Mouse (Mus musculus) activated CD4-positive, CD25-positive, alpha-beta regulatory T cell, adult 4 months (primary cell): ENCODE data around the gene Foxo3. TPM values are rescaled to one million over a fixed set of nuclear protein-coding genes. Genes with fewer than 3 reads are reported as not detected.

Experiments used
- ATAC-seq: one replicate; pipeline ENCODE4 v1.8.0; 2017
- polyA plus RNA-seq, 2 experiments: library from polyadenylated mRNA; unstranded; fragments of 100-300 nt; shearing (Covaris generic); gene quantifications; one replicate each; pipeline ENCODE4 v1.2.1; 2017

Foxo3 gene
- polyA plus RNA-seq, result 1 to 10 TPM; 8.6 to 9.4 TPM

DNA sequence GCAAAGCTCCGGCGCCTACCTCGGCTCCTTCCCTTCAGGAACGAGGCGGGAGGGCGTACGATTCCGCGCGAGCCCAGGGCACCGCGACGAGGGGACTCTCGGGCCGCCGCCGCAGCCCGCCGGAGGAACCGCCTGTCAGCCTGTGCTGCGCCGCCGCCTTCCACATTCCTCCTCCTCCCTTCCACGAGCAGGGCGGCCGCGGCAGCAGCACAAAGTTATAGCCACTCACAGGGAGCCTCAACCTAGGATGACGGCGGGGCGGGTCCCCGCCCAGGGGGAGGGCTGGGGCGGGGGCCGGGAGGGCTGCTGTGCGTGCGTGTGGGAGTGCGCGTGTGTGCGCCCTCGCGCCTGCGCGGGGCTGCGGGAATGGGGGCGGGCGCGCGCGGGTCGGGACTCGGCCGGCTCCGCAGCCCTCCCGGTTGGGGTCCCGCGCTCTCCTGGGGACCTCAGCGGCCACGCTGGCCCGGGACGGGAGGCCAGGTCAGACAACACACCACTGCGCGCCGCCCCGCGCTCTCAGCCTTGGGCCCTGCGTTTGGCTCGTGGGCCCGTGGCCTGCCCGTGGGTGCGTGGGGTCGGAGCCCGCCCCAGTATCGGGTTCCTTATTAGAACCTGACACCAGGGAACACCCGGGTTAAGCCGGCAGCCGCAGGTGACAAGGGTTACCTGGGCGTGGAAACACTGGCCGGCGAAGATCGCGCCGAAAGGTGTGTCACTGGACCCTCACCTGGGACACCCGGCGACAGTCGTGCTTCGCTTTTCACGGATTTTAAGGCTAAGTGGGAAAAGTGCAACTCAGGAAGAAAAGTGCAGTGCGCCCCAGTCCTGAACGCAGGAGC is at the start of gene Foxo3:
TSS of gene Foxo3 (minus strand) at position 249 of the 839 bp plus-strand sequence.
- peak; percentile 34 for ATAC-seq

DNA sequence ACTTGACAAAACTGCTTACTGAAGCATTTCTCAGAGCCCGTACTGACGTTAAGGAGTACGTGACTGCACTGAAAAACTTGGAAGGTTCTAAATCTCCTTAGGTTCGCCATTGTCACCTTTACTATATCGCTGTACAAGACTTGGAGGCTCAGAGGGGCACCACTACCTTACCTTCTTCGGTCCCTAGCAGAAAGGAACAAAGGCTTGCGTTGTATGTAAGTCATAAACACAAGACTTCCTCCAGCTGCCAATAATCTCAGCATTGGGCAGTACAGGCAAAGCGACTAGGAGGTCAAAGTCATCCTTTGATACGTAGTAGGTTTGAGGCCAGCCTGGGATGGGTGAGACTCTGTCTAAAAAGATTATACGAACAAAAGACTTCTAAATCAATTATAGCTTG is 48.8 kb upstream of the Foxo3 start:
- ATAC-seq, result no peak

DNA sequence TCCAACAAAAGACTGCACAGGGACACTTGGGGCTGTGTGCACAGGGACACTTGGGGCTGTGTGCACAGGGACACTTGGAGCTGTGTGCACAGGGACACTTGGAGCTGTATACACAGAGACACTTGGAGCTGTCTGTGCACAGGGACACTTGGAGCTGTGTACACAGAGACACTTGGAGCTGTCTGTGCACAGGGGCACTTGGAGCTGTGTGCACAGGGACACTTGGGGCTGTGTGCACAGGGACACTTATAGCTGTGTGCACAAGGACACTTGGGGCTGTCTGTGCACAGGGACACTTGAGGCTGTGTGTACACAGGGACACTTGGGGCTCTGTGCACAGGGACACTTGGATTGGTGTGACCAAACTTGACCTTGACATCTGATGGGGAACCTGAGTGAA is 47.4 kb upstream of the Foxo3 start:
- ATAC-seq, result no peak

DNA sequence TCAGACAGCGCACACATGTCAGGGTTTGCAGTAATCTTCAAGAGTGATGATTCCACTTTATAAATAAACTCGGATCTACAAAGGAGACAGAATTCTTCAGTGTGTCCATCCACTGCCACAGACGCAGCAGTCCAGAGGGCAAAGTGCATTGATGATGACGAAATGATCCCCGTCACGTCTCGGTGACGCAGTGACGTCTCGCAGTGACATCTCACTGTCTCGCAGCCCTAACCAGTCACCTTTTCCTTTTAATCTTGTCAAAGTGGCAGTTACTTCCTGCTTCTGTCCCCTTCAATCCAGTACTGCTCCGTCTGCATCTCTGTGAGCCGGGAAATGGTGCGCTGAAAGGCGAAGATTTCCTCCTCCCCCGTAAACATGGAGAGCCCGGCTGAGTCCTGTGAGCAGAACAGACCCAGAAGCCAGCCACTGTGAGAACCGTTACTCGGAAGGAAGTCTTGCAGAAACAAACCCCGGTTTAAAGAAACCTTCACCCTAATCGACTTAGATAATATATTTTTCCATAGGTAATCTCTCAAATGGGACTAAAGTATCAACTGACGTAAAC is 36.7 kb upstream of the Foxo3 start:
- ATAC-seq, result no peak

DNA sequence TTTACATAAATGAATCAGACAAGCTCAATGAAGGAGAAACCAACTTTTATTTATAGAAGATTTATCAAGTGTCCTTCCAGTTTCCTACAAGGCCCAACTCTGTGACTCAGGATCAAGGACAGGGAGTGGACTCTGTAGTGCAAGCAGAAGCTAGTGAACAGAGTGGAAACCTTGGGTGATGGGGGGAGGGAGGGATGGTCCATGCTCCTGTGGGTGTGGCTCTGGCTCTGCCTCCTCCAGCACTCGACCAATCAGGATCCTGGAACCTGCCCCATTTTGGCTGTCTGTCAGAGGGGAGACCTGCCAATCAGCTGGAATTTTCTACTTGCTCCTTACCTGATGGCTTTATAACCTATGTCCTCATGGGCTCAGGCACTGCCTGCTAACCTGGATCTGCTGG is 36.0 kb upstream of the Foxo3 start:
- ATAC-seq, result no peak

DNA sequence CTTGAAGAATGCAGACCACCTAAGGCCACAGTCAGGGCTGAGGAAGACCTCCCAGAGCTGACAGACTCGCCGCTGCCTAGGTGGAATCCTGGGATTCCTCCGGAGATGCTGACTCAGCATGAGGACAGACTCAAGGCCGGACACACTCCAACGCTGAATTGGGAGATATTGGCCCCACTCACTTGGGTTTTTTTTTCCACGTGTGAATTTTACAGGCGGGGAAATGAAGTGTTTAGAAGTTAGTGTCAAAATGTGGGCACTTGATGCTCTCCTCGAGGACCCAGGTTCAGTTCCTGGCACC is 32.1 kb upstream of the Foxo3 start:
- ATAC-seq, result no peak

DNA sequence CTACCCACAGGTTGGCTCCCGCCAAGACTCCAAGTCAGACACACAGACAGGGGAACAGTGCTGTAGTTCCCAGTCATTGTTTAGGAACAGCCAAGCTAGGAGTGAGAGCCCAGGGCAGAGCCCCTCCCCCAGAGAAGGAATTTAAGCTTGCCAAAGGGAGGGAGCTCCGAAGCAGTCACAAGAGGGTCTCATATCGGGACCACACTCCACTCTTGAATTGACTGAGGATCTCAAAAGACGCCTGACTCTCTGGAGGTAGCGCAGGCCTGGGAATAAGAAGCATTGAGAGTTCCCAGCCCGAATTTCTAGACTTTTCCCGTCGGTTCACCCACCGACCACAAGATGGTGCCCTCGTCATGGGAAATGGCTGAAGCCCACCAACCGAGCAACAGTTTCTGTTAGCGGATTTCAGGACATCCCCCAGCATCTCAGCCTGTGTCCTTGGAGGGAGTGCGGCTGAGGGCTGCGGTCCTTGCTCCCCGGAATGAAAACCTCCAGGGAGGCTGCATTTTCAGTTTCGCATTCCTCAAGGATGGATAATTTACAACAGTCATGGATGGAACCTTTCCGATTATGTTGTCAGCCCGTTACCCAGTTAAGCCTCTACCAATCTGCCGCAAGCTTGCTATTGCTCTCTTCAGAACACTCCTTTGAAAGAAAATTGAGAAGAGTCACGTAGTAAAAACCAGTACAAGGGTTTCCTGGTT is 31.6 kb upstream of the Foxo3 start:
- ATAC-seq, result no peak

DNA sequence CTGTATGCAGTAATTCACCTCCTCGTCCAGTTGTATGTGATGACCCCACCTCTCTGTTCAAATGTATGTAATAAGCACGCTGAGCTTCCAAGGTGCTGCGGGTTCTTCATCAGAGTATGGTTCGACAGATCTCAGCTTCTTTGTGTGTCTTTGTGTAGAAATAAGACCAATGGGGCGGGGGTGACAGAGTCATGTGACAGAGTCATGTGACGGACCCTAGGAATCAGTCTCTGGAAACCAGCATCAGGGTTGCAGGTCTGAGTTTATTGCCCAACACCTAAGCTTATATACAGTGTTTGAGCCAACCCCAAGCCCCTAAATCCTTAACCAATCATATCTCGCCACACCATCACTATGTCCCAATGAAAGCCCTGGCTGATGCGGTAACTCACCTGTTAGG is 29.9 kb upstream of the Foxo3 start:
- ATAC-seq, result no peak

DNA sequence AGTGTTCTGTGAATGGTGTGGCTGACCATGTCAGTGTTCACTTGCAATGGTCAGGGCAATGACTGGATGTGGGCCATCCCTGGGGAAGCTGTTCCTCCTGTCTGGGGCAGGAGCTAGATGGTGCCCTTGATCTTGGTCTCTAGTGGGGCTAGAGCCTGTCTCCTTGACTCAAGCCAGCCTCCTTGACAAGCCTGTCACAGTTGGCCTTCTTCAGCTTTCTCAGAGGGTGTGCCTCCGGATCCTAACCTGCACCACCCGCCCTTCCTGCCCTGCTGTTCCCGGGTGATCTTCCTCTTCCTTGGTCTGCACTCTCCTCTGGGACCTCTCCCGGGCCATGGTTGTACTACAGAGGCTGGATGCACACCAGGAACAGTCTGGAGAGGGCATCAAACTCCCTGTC is 24.2 kb upstream of the Foxo3 start:
- ATAC-seq, result no peak

DNA sequence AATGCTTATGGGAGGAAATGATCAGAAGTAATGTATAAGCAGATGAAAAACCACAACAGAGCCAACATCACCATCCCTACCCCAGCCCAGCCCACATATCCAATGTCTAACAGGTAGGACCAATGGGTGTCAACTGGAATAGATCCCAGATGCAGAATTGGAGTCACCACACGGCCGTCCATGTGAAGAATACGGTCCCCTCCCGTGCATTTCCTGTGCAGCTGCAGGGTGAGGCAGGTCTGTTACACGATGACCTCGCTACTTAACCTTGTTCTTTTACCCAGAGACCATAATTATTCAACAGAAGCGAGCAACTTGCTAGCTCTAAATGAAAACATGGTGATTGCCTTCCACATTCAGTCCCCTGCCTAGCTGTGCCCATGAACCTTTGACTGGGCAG is 23.4 kb upstream of the Foxo3 start:
- no peak for ATAC-seq

DNA sequence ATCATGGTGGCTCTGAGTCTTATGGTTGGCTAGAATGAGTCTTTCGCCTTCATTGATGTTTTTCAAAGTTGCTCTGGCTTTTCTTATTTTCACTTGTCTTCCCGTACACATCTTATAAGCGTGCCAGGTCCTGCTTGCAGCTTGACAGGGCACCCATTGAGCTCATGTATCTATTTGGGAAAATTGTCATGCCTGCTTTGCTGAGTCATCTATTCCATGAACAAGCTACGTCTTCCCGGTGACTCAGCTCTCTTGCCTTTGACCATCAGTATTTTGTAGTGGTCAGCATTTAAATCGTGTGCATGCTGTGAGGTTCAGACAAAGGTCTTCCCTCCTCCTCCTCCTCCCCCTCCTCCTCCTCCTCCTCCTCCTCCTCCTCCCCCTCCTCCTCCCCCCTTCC is 22.9 kb upstream of the Foxo3 start:
- ATAC-seq, result no peak

DNA sequence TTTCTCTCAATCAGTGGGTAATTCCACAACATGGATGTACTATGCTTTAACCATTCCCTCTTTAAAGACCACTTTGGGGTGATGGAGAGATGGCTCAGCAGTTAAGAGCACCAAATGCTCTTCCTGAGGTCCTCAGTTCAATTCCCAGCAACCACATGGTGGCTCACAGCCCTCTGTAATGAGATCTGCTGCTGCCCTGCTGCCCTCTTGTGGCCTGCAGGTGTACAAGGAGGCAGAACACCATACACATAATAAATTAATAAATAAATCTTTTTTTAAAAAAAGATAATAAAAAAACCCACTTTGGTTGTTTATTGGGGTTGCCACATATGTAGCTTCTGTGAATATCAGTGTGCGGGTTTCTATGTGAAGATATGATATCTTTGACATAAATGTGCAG is 21.4 kb upstream of the Foxo3 start:
- no peak for ATAC-seq

DNA sequence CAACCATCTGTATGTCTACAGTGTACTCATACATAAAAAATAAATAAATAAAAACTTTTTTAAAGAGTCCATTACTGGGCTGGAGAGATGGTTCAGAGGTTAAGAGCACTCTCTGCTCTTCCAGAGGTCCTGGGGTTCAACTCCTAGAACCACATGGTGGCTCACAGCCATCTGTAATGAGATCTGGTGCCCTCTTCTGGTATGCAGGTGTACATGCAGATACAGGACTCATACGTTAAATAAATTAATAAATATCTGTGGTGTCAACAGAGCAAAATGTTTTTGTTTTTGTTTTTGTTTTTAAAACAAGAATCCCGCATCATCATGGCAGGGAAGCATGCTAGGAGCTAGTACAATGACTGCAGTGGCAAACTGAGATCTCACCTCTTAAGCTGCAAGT is 20.6 kb upstream of the Foxo3 start:
- ATAC-seq, result no peak

DNA sequence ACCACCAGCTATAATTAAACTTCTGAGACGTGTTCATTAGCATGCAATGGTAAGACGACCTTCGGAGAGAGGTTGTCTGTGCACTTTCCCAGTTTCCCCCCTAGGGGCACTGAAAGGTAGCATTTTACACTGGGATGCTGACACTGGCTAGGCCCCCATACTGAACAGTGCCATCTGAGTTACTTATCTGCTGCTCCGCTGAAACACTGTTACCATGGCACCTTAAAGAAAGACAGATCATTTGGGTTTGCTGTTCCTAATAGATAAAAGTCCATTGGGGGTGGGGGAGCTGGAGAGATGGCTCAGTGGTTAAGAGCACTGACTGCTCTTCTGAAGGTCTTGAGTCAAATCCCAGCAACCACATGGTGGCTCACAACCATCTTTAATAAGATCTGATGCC is 20.0 kb upstream of the Foxo3 start:
- ATAC-seq, result no peak

DNA sequence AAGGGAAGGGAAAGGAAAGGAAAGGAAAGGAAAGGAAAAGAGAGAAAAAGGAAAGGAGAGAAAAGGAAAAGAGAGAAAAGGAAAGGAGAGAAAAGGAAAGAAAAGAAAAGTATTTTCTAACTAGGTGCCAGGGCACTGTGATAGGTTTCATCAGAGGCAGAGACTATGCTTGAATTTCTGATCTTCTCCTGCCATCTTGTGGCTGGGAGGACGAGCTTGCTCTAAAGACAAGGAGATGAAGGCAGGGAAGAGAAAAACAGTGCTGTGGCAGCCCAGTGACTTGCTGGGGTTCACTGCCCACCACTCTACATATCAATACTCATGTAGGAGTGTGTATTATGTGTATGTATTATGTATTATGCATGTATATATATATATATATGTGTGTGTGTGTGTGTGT is 18.5 kb upstream of the Foxo3 start:
- ATAC-seq, result no peak

DNA sequence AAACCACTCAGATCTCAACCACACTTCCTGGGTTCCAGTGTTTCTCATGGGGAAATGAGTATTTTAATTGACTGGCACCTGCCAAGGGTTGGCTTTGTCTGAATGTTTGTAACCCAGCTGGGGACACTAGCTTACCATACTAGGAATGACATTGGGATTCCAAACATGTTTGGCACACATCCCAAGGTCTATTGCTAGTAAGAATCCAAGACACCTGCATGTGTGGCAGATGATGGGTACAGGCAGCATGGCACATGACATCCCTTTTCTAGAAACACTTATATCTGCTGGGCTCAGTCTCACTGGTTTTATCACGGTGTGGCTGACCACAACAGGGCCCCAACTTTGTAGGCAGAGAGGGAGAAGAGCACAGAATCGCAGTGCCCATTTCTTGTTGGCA is 17.8 kb upstream of the Foxo3 start:
- no peak for ATAC-seq

DNA sequence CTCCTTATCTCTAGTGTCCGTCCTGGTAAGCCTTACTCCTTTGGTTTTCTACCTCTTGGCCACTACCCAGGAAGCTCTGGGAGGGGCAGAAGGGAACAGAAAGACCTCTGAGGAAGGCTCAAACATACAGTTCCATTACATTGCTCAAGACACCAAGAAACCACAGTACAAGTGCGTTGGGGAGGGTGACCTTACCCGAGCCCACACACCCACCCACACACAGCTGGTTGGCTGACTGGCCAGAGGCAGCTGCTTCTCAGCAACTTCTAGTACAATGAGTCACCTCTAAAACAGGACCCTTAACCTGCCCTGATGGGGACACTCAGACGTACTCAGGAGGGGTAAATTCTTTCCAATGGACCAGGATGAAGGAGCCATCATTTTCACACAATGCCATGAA is 17.3 kb upstream of the Foxo3 start:
- no peak for ATAC-seq

DNA sequence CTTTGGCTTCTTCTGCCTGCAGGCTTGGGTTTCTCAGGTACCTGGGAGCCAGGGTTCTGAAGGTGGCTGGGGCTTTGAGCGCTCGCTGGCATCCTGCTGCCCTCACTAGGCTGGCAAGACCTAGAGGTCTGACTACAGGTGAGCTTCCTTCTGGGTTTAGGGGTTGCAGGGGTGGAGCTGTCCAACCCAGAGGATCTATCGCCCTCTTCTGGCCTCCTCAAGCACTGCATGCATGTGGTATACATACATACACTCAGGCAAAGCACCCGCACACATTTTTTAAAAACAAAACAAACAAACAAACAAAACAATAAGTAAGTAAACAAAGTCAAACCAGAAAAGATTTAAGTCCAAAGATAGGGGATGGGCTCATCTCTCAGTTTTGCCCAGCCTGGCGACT is 14.8 kb upstream of the Foxo3 start:
- peak; percentile 40 for ATAC-seq

DNA sequence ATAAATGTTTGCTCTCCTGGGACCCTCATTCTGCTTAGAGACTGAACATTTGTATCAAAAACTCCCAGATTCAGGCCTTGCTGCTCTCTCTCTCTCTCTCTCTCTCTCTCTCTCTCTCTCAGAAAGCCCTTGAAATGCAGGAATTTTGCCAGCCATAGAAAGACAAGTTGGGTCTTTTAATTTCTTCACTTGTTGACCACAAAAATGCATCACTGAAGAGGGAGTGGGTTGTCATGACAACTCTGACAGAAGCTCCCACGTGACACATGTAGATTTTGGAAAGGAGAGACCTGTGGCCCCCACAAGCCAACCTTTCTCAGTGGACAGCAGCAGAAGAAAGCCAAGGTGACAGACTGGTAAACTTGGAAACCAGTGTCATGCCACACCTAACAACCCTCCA is 11.1 kb upstream of the Foxo3 start:
- no peak for ATAC-seq

DNA sequence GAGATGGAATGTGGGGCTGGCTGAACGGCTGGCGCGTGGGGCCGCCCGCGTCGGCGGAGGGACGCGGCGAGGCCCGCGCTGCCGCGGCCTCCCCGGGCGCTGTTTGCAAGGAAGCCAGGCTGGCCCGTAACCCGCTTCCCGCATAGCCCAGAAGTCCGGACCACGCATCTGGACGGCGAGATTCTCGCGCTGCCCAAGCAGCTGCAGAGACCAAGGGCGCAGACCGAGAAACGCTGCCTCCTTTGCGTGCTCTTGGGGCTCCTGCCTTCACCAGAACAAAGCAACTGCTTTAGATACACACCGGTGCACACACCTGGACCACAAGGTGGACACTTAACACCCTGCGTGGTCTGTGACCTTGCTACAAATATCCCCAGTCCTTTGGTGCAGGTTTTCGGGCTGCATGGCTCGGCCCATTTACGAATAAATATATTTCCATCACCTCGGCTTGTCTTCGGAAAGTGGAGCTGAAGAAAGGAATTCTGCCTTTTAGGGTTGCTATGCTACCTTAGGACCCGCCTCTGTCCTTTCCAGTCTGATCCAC is 1.8 kb upstream of the Foxo3 start:
- no peak for ATAC-seq

DNA sequence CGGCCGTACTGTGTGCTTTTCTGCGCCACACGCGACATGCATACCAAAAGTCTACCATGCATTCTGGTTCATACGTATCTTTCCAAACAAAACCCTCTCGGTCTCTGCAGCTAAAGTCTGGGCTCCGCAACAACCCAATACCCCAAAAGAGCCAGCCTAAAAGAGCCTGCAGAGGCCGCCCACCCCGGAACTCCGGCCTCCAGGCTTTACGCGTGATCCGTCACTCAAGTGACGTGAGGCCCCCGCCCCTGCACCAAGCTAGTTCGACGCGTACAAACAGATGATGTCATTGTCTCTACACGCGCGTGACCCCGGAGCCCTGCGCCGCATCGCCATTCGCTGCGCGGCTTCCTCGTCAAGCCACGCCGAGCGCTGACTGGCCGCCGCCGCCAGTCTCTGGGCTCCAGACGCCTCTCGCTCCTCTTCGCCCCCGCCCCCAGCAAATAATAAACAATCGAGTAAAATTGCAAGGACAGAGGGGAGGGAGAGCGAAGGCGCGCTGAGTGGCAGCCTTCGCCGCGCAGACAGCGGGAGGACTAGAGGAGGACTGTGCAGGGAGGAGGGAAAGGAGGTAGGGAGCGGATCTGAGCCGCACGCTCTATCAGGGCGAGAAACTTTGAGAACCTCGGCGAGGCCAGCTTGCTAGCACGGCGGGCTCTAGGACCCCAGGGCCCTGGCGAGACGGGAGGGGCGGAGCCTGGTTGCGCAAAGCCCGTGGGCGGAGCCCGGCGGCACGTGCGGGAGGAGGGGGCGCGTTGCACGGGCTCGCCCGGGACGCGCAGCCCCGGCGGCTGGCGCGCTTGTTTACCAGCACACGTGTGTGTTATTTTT is 1.1 kb upstream of the Foxo3 start:
- ATAC-seq, result peak; percentile 80

DNA sequence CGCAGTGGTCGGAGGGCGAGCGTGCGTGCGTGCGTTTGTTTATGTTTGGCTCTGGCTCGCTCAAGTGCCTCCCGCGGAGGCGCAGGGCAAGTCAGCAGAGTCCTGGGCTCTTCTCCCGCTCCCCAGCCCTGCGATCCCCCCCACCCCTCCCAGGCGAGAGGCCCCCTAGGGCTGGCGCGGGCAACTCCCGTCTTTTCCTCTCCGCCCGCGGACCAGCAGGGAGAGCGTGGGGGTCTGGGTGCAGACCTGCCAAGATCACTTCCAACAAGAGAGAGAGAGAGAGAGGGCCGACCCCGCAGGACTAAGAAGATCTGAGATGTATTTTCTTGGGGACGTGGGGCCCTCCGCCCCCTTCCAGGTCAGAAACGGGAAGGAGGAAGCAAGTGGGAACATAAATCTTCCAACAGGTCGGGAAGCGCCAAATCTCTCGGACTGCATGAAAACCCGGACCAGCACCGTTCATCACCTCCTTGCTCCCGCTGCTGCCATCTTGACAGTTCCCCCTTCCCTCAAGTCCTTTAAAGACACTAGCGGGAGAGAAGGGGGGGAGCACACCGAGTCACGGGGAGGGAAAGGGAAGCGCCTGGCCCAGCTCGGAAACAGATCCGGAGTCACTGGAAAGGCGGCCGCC is 569 bp downstream of the Foxo3 start:
- no peak for ATAC-seq
